Mouse (Mus musculus): ENCODE measurements around the gene Defb13.
"Not testable (repeated sequence)": the region's sequence is repeated elsewhere in the genome, so short reads cannot be mapped to it uniquely, and the experiment has no call there.

Defb13 gene

GRCm38 (mm10) chr8:21946462-21946861 is at the start of gene Defb13:
Gene Defb13, plus strand, starts transcription at chr8:21946762.
- no peak for DNase-seq (ENCODE audit: low read depth, low spot score)

GRCm38 (mm10) chr8:21906290-21906689 is 40.3 kb upstream of the Defb13 start, which contains the start of gene Defb11:
Gene Defb11, minus strand, starts transcription at chr8:21906412.
- not testable (repeated sequence) for DNase-seq (ENCODE audit: low read depth, low spot score)

GRCm38 (mm10) chr8:21911931-21912330 is 34.6 kb upstream of the Defb13 start:
- no peak for DNase-seq (ENCODE audit: low read depth, low spot score)

GRCm38 (mm10) chr8:21912554-21912953 is 34.0 kb upstream of the Defb13 start:
- DNase-seq (ENCODE audit: low read depth, low spot score): no peak

- DNase-seq (ENCODE audit: low read depth, low spot score): no peak
Observed at GRCm38 (mm10) chr8:21915625-21916024, 30.9 kb upstream of the Defb13 start.

- not testable (repeated sequence) for DNase-seq (ENCODE audit: low read depth, low spot score)
Observed at GRCm38 (mm10) chr8:21930754-21931153, 15.8 kb upstream of the Defb13 start.

GRCm38 (mm10) chr8:21932610-21933009 is 14.0 kb upstream of the Defb13 start, which contains the start of gene Defb15:
Gene Defb15, minus strand, starts transcription at chr8:21932710.
- no peak for DNase-seq (ENCODE audit: low read depth, low spot score)

GRCm38 (mm10) chr8:21938052-21938451 is 8.5 kb upstream of the Defb13 start, which contains the start of gene Defb35:
Gene Defb35, plus strand, starts transcription at chr8:21938352.
- not testable (repeated sequence) for DNase-seq (ENCODE audit: low read depth, low spot score)

- DNase-seq (ENCODE audit: low read depth, low spot score): no peak
Observed at GRCm38 (mm10) chr8:21947311-21948017, 902 bp downstream of the Defb13 start.

GRCm38 (mm10) chr8:21955321-21955720 is 8.8 kb downstream of the Defb13 start:
- DNase-seq (ENCODE audit: low read depth, low spot score): peak; percentile 18

- no peak for DNase-seq (ENCODE audit: low read depth, low spot score)
Observed at GRCm38 (mm10) chr8:21956336-21956735, 9.8 kb downstream of the Defb13 start.

GRCm38 (mm10) chr8:21958414-21958813 is 11.9 kb downstream of the Defb13 start, which contains the start of gene Fam90a1a:
Gene Fam90a1a, plus strand, starts transcription at chr8:21958714.
- no peak for DNase-seq (ENCODE audit: low read depth, low spot score)

GRCm38 (mm10) chr8:21966646-21967045 is 20.1 kb downstream of the Defb13 start:
- DNase-seq (ENCODE audit: low read depth, low spot score): no peak

GRCm38 (mm10) chr8:21969475-21969874 is 22.9 kb downstream of the Defb13 start, which contains the start of gene Ccdc70:
Gene Ccdc70, plus strand, starts transcription at chr8:21969775.
- no peak for DNase-seq (ENCODE audit: low read depth, low spot score)

- peak; percentile 20 for DNase-seq (ENCODE audit: low read depth, low spot score)
Observed at GRCm38 (mm10) chr8:21978193-21978592, 31.6 kb downstream of the Defb13 start.

- peak; percentile 22 for DNase-seq (ENCODE audit: low read depth, low spot score)
Observed at GRCm38 (mm10) chr8:21981664-21982337, 35.2 kb downstream of the Defb13 start.

- DNase-seq (ENCODE audit: low read depth, low spot score): no peak
Observed at GRCm38 (mm10) chr8:21992184-21992583, 45.6 kb downstream of the Defb13 start.

- no peak for DNase-seq (ENCODE audit: low read depth, low spot score)
Observed at GRCm38 (mm10) chr8:21995181-21995580, 48.6 kb downstream of the Defb13 start.

Data from brain, embryonic 18.5 days (tissue).